Mouse (Mus musculus): ENCODE data around the gene Cnot1. TPM values are rescaled to one million over a fixed set of nuclear protein-coding genes. Genes with fewer than 3 reads are reported as not detected.
A peak's percentile ranks its signal among the peaks of the same experiment; 100 is the strongest.
"Not testable (repeated sequence)": the region's sequence is repeated elsewhere in the genome, so short reads cannot be mapped to it uniquely, and the experiment has no call there.

Cnot1 gene
- polyA plus RNA-seq, 1 experiment from 2014 or later = 62.8 TPM

DNA sequence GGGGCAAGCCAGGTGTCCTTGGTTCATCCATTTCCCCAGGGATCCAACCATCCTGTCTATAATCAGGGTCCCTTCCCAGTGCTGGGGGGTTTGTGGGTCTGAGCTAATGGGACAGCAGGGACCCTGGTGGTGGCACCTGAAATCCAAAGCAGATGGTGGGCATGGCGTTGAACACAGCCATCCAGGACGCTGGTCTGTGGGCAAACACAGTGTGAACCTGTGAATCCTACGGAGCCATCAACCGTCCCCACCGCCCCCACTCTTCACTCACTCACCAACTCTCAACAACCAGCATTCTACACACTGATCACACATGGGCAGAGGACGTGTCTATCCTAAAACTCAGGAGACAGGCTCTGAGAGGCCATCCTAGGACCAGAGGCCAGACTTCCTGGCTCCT, 36.7 kb upstream of the Cnot1 start:
- 94% methylated on average over 6 of the region's 6 CpGs for WGBS
- no peak for ATAC-seq (ENCODE audit: low read depth)
- no peak overlapping the region for H3K4me3 ChIP-seq (ENCODE audit: low read depth, low read length)
- no peak overlapping the region for H3K9ac ChIP-seq (replicated peaks; ENCODE audit: low read depth, low read length)
- H3K27me3 ChIP-seq (ENCODE audit: control insufficient read depth, insufficient read depth, low read length) = no peaks in the 10 kb centered on the region
- H3K4me2 ChIP-seq (ENCODE audit: low read depth, low read length) = no peak overlapping the region
- H3K27ac ChIP-seq (ENCODE audit: low read depth, low read length) = no peak overlapping the region
- no peaks in the 10 kb centered on the region for H3K4me1 ChIP-seq (ENCODE audit: control insufficient read depth, insufficient read depth, low read length)
- no peaks in the 10 kb centered on the region for H3K9me3 ChIP-seq (ENCODE audit: control insufficient read depth, low read length)
- peaks cover 38% of the 10 kb centered on the region for H3K36me3 ChIP-seq (ENCODE audit: control insufficient read depth, insufficient read depth, low read length)

DNA sequence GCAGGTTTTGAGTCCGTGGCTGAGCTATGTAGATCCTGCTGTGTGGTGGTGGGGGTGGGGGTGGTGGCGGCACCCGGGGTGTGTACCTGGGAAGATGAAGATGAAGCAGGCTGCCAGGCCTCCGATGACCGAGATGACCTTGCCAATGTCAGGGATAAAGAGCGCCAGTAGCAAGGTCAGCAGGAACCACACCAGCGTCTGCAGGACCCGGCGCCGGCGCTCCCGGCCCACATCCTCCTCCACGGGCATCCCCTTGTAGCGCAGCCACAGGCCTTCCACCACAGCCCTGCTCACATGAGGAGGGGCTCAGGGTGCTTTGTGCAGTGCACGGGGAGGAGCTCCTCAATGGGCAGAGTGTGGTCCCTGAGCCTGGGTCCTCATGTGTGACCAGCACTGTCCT, 34.2 kb upstream of the Cnot1 start:
- 92% methylated on average over 15 of the region's 15 CpGs for WGBS
- Histone ChIP-seq H3K4me1 (ENCODE audit: control insufficient read depth, insufficient read depth, low read length) (no peaks in the 10 kb centered on the region), H3K9me3 (ENCODE audit: control insufficient read depth, low read length) (no peaks in the 10 kb centered on the region), H3K36me3 (ENCODE audit: control insufficient read depth, insufficient read depth, low read length) (peaks cover 41% of the 10 kb centered on the region), H3K27me3 (ENCODE audit: control insufficient read depth, insufficient read depth, low read length) (no peaks in the 10 kb centered on the region), H3K4me2 (ENCODE audit: low read depth, low read length) (no peak overlapping the region), H3K27ac (ENCODE audit: low read depth, low read length) (no peak overlapping the region), H3K9ac (replicated peaks; ENCODE audit: low read depth, low read length) (no peak overlapping the region), H3K4me3 (ENCODE audit: low read depth, low read length) (no peak overlapping the region)
- no peak for ATAC-seq (ENCODE audit: low read depth)

GRCm38 (mm10) chr8:95839289-95839688, 32.0 kb upstream of the Cnot1 start:
- Histone ChIP-seq H3K27me3 (ENCODE audit: control insufficient read depth, insufficient read depth, low read length) (no peaks in the 10 kb centered on the region), H3K36me3 (ENCODE audit: control insufficient read depth, insufficient read depth, low read length) (peaks cover 27% of the 10 kb centered on the region; the same call in 1 of the 2 replicates), H3K27ac (ENCODE audit: low read depth, low read length) (no peak overlapping the region), H3K4me3 (ENCODE audit: low read depth, low read length) (no peak overlapping the region), H3K4me1 (ENCODE audit: control insufficient read depth, insufficient read depth, low read length) (no peaks in the 10 kb centered on the region), H3K9ac (replicated peaks; ENCODE audit: low read depth, low read length) (no peak overlapping the region), H3K9me3 (ENCODE audit: control insufficient read depth, low read length) (no peaks in the 10 kb centered on the region), H3K4me2 (ENCODE audit: low read depth, low read length) (no peak overlapping the region)
- no peak for ATAC-seq (ENCODE audit: low read depth)
- over 99% methylated on average over 4 of the region's 4 CpGs for WGBS

DNA sequence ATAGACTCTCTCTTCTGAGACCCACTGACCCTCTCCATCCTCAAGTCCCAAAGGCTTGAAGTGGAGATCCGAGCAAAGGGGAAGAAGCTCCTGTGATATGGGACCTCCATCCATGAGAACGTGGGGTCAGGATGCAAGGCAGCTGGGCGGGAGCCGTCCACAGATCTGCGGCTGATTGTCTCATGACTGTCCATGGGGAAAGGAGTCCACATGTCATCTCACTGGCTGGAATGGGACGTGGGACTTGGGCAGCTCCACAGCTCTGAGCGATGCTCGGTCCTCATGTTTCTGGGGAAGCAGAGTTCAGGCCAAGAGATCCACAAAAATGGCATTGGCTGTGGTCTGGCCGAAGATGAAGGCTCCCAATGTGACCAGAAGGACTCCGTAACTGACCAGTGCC, 30.0 kb upstream of the Cnot1 start:
- no peak for ATAC-seq (ENCODE audit: low read depth)
- H3K36me3 ChIP-seq (ENCODE audit: control insufficient read depth, insufficient read depth, low read length) = peaks cover 22% of the 10 kb centered on the region; the same call in 1 of the 2 replicates
- H3K4me2 ChIP-seq (ENCODE audit: low read depth, low read length) = no peak overlapping the region
- H3K9ac ChIP-seq (replicated peaks; ENCODE audit: low read depth, low read length) = no peak overlapping the region
- H3K27ac ChIP-seq (ENCODE audit: low read depth, low read length) = no peak overlapping the region
- no peaks in the 10 kb centered on the region for H3K9me3 ChIP-seq (ENCODE audit: control insufficient read depth, low read length)
- no peak overlapping the region for H3K4me3 ChIP-seq (ENCODE audit: low read depth, low read length)
- no peaks in the 10 kb centered on the region for H3K27me3 ChIP-seq (ENCODE audit: control insufficient read depth, insufficient read depth, low read length)
- H3K4me1 ChIP-seq (ENCODE audit: control insufficient read depth, insufficient read depth, low read length) = peaks cover 5% of the 10 kb centered on the region; the same call in 1 of the 2 replicates
- WGBS = 93% methylated on average over 10 of the region's 10 CpGs

- no peak overlapping the region for H3K9ac ChIP-seq (replicated peaks; ENCODE audit: low read depth, low read length)
- peaks cover 5% of the 10 kb centered on the region; the same call in 1 of the 2 replicates for H3K4me1 ChIP-seq (ENCODE audit: control insufficient read depth, insufficient read depth, low read length)
- peaks cover 14% of the 10 kb centered on the region; the same call in 1 of the 2 replicates for H3K36me3 ChIP-seq (ENCODE audit: control insufficient read depth, insufficient read depth, low read length)
- no peak overlapping the region for H3K27ac ChIP-seq (ENCODE audit: low read depth, low read length)
- ATAC-seq (ENCODE audit: low read depth) = no peak
- H3K27me3 ChIP-seq (ENCODE audit: control insufficient read depth, insufficient read depth, low read length) = no peaks in the 10 kb centered on the region
- H3K4me2 ChIP-seq (ENCODE audit: low read depth, low read length) = no peak overlapping the region
- H3K9me3 ChIP-seq (ENCODE audit: control insufficient read depth, low read length) = no peaks in the 10 kb centered on the region
- H3K4me3 ChIP-seq (ENCODE audit: low read depth, low read length) = no peak overlapping the region
- 75% methylated on average over 4 of the region's 4 CpGs for WGBS
Measured at GRCm38 (mm10) chr8:95835891-95836290, 28.6 kb upstream of the Cnot1 start.

- Histone ChIP-seq H3K27ac (ENCODE audit: low read depth, low read length) (no peak overlapping the region), H3K9ac (replicated peaks; ENCODE audit: low read depth, low read length) (0 out of 2 replicates have a peak overlapping the region, but pooled peaks have one; percentile 30), H3K4me1 (ENCODE audit: control insufficient read depth, insufficient read depth, low read length) (peaks cover 5% of the 10 kb centered on the region; the same call in 1 of the 2 replicates), H3K36me3 (ENCODE audit: control insufficient read depth, insufficient read depth, low read length) (peaks cover 3% of the 10 kb centered on the region; the same call in 1 of the 2 replicates), H3K9me3 (ENCODE audit: control insufficient read depth, low read length) (no peaks in the 10 kb centered on the region), H3K4me3 (ENCODE audit: low read depth, low read length) (peak overlapping the region; percentile 22), H3K4me2 (ENCODE audit: low read depth, low read length) (peak overlapping the region; percentile 30), H3K27me3 (ENCODE audit: control insufficient read depth, insufficient read depth, low read length) (no peaks in the 10 kb centered on the region)
- ATAC-seq (ENCODE audit: low read depth) = peak; percentile 52
- under 1% methylated on average over 16 of the region's 16 CpGs for WGBS
Measured at GRCm38 (mm10) chr8:95833435-95833984, 26.2 kb upstream of the Cnot1 start.

DNA sequence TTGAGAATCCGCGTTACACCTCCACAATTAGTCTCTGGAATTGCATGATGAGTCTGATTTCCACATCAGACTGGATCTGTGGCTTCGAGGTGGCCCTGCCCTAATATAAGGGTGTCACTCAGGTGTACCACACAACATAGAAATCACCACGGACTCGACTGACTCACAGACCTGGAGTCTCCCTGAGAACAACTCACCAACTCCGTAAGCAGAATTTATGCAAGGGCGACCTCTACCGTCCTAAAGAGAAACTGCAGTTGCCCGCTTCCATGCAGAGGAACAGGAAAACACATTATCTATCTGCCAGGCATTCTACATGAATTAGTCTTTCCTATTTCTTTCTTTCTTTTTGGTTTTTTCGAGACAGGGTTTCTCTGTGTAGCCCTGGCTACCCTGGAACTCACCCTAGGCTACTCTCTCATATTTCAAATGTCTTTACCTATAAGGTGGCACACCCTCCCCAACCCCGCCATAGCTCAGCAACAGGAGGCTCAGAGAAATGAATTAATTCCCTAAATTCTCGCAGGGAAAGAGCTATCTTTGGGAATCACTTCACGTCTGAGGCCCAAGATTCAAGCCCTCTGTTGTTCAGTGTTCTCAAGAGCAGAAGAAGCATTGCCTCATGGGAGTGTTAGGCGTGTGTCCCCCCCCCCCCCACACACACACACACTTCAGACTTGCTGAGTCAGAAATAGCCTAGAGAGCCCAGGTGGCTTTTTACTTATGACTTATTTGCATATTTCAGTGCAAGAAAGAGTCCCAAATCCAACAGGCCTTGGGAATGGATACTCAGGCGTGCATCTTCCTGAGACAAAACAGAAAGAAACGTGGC, 25.6 kb upstream of the Cnot1 start:
- Histone ChIP-seq H3K4me3 (ENCODE audit: low read depth, low read length) (peak overlapping the region; percentile 22; the same call in 1 of the 2 replicates), H3K9ac (replicated peaks; ENCODE audit: low read depth, low read length) (0 out of 2 replicates have a peak overlapping the region, but pooled peaks have one; percentile 30), H3K4me2 (ENCODE audit: low read depth, low read length) (peak overlapping the region; percentile 30), H3K36me3 (ENCODE audit: control insufficient read depth, insufficient read depth, low read length) (peaks cover 3% of the 10 kb centered on the region; the same call in 1 of the 2 replicates), H3K27ac (ENCODE audit: low read depth, low read length) (no peak overlapping the region), H3K9me3 (ENCODE audit: control insufficient read depth, low read length) (no peaks in the 10 kb centered on the region), H3K27me3 (ENCODE audit: control insufficient read depth, insufficient read depth, low read length) (no peaks in the 10 kb centered on the region), H3K4me1 (ENCODE audit: control insufficient read depth, insufficient read depth, low read length) (peaks cover 5% of the 10 kb centered on the region; the same call in 1 of the 2 replicates)
- WGBS = 15% methylated on average over 16 of the region's 16 CpGs
- ATAC-seq (ENCODE audit: low read depth) = peak; percentile 82; the same call in 1 of the 2 replicates

DNA sequence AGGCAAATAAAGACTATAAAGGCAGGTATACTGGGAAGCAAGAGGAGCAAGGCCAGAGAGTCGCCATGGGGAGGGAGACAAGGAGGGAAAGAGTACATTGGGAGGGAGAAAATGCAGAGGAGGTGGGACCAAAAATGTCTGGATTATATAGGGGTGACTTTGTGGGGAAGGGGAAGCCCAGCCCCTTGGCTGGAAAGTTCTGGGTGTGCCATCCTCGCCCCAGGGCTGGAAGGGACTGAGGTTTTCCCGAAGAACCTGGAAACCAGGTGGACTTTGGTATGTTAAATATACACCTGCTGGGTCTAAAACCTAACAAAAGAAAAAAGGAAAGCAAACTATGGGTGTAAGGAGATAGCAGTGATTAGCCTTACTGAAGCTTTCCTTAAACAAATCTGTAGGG, 22.9 kb upstream of the Cnot1 start:
- no peaks in the 10 kb centered on the region for H3K36me3 ChIP-seq (ENCODE audit: control insufficient read depth, insufficient read depth, low read length)

GRCm38 (mm10) chr8:95825162-95825561, 17.9 kb upstream of the Cnot1 start, which contains the start of gene Sap18b:
TSS of gene Sap18b (plus strand) at chr8:95825346.
- not testable (repeated sequence) for H3K4me3 ChIP-seq (ENCODE audit: low read depth, low read length); ATAC-seq (ENCODE audit: low read depth); H3K27ac ChIP-seq (ENCODE audit: low read depth, low read length); H3K9ac ChIP-seq (replicated peaks; ENCODE audit: low read depth, low read length); H3K9me3 ChIP-seq (ENCODE audit: control insufficient read depth, low read length); H3K27me3 ChIP-seq (ENCODE audit: control insufficient read depth, insufficient read depth, low read length); H3K36me3 ChIP-seq (ENCODE audit: control insufficient read depth, insufficient read depth, low read length); H3K4me2 ChIP-seq (ENCODE audit: low read depth, low read length); H3K4me1 ChIP-seq (ENCODE audit: control insufficient read depth, insufficient read depth, low read length)
- 73% methylated on average over 22 of the region's 25 CpGs for WGBS

More for the DNA sequence above, 22.9 kb upstream of the Cnot1 start:
- H3K27ac ChIP-seq (ENCODE audit: low read depth, low read length) = no peak overlapping the region
- H3K9ac ChIP-seq (replicated peaks; ENCODE audit: low read depth, low read length) = no peak overlapping the region
- no peaks in the 10 kb centered on the region for H3K9me3 ChIP-seq (ENCODE audit: control insufficient read depth, low read length)
- 88% methylated on average over 3 of the region's 3 CpGs for WGBS
- no peaks in the 10 kb centered on the region for H3K27me3 ChIP-seq (ENCODE audit: control insufficient read depth, insufficient read depth, low read length)
- no peak overlapping the region for H3K4me2 ChIP-seq (ENCODE audit: low read depth, low read length)
- ATAC-seq (ENCODE audit: low read depth) = no peak
- no peak overlapping the region for H3K4me3 ChIP-seq (ENCODE audit: low read depth, low read length)
- peaks cover 5% of the 10 kb centered on the region; the same call in 1 of the 2 replicates for H3K4me1 ChIP-seq (ENCODE audit: control insufficient read depth, insufficient read depth, low read length)
